In the genomic region with DNA sequence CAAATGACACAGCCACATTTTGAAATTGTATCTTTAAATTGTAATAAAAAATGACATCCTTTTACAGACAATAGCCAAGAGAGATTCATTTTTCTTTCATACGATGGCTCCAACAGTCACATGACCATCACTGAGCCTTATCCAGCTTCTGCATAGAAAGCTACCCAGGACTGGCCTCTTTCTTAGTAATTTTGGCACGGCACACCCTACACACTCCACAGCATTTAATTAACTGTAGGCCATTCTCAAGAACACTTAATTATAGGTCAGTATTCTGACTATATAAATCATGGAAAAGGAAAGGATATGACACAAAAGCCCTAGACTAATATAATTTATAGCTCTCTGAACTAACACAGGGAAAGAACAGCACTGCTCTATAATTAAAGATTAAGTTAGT, we compare ENCODE assay signal across 17 mouse cellular contexts.
DNase-seq lines count a peak whose midpoint lies in the region; ATAC-seq and TF ChIP-seq lines count a peak whose summit lies in the region.
"Had no signal": no experiment of that assay in that cellular context is flagged by ENCODE, and none has a peak within 500 bp of the region (broad histone marks: within the 10 kb centered on the region; RNA-seq: fewer than 3 reads in every experiment).

No protein-coding gene starts in this region.

- no peak overlapping the region for H3K27ac ChIP-seq in hindbrain, embryonic 15.5 days (replicated peaks)
- no peak overlapping the region for H3K27ac ChIP-seq in hindbrain, embryonic 11.5 days (ENCODE audit: low read depth, low read length)
- H3K27ac ChIP-seq in lung, postnatal 0 days (ENCODE audit: low read length): no peak overlapping the region
- H3K27ac ChIP-seq in kidney, embryonic 16.5 days (ENCODE audit: low read length): no peak overlapping the region
- H3K27ac ChIP-seq in intestine, embryonic 16.5 days (ENCODE audit: low read length): no peak overlapping the region
- H3K27ac ChIP-seq: embryonic facial prominence, embryonic 13.5 days; heart, embryonic 10.5 days; macrophage had no signal

- no peaks in the 10 kb centered on the region for H3K4me1 ChIP-seq in hindbrain, embryonic 15.5 days (replicated peaks)
- H3K4me1 ChIP-seq in hindbrain, embryonic 11.5 days (replicated peaks; ENCODE audit: control insufficient read depth, insufficient read depth, low read length): no peaks in the 10 kb centered on the region
- H3K4me1 ChIP-seq in lung, postnatal 0 days (ENCODE audit: insufficient read depth, low read depth, low read length): no peaks in the 10 kb centered on the region
- H3K4me1 ChIP-seq in kidney, embryonic 16.5 days (ENCODE audit: insufficient read depth, low read length): no peaks in the 10 kb centered on the region
- H3K4me1 ChIP-seq in intestine, embryonic 16.5 days (ENCODE audit: control insufficient read depth, insufficient read depth, low read length): 0 out of 2 replicates have a peak, but pooled peaks cover 3% of the 10 kb centered on the region
- H3K4me1 ChIP-seq: heart, embryonic 10.5 days had no signal

- no peaks in the 10 kb centered on the region for H3K36me3 ChIP-seq in hindbrain, embryonic 15.5 days
- H3K36me3 ChIP-seq in hindbrain, embryonic 11.5 days (ENCODE audit: control insufficient read depth, insufficient read depth, low read length): no peaks in the 10 kb centered on the region
- no peaks in the 10 kb centered on the region for H3K36me3 ChIP-seq in lung, postnatal 0 days (ENCODE audit: insufficient read depth, low read length)
- no peaks in the 10 kb centered on the region for H3K36me3 ChIP-seq in kidney, embryonic 16.5 days (ENCODE audit: insufficient read depth, low read length)
- H3K36me3 ChIP-seq in intestine, embryonic 16.5 days (ENCODE audit: control insufficient read depth, insufficient read depth, low read length): no peaks in the 10 kb centered on the region
- H3K36me3 ChIP-seq: embryonic facial prominence, embryonic 13.5 days; heart, embryonic 10.5 days had no signal

- no peaks in the 10 kb centered on the region for H3K27me3 ChIP-seq in hindbrain, embryonic 15.5 days
- no peaks in the 10 kb centered on the region for H3K27me3 ChIP-seq in hindbrain, embryonic 11.5 days (ENCODE audit: control insufficient read depth, insufficient read depth, low read length)
- no peaks in the 10 kb centered on the region for H3K27me3 ChIP-seq in lung, postnatal 0 days (replicated peaks; ENCODE audit: insufficient read depth, low read length)
- H3K27me3 ChIP-seq in kidney, embryonic 16.5 days (ENCODE audit: insufficient read depth, low read length): no peaks in the 10 kb centered on the region
- no peaks in the 10 kb centered on the region for H3K27me3 ChIP-seq in intestine, embryonic 16.5 days (replicated peaks; ENCODE audit: control insufficient read depth, insufficient read depth, low read length)
- H3K27me3 ChIP-seq: embryonic facial prominence, embryonic 13.5 days had no signal

- peak; percentile 71; the same call in 1 of the 2 replicates for ATAC-seq in hindbrain, embryonic 15.5 days (ENCODE audit: low FRiP score, low read depth)
- ATAC-seq in hindbrain, embryonic 11.5 days (ENCODE audit: low FRiP score): no peak
- ATAC-seq in lung, postnatal 0 days: 0 out of 2 replicates have a peak, but pooled peaks have one; percentile 26
- ATAC-seq in kidney, embryonic 16.5 days (ENCODE audit: low FRiP score, low TSS enrichment): peak; percentile 79; the same call in 1 of the 2 replicates
- ATAC-seq in intestine, embryonic 16.5 days: no peak
- ATAC-seq: CD4-positive, CD25-positive, alpha-beta regulatory T cell, adult 4 months had no signal

- TF ChIP-seq CTCF in lung, postnatal 0 days (IDR thresholded peaks at IDR 0.05): no peak

- H3K9me3 ChIP-seq in hindbrain, embryonic 15.5 days: no peaks in the 10 kb centered on the region
- no peaks in the 10 kb centered on the region for H3K9me3 ChIP-seq in hindbrain, embryonic 11.5 days (ENCODE audit: control insufficient read depth, low read length)
- no peaks in the 10 kb centered on the region for H3K9me3 ChIP-seq in lung, postnatal 0 days (ENCODE audit: low read length)
- no peaks in the 10 kb centered on the region for H3K9me3 ChIP-seq in kidney, embryonic 16.5 days (ENCODE audit: low read length)
- no peaks in the 10 kb centered on the region for H3K9me3 ChIP-seq in intestine, embryonic 16.5 days (ENCODE audit: control insufficient read depth, low read length)
- H3K9me3 ChIP-seq: embryonic facial prominence, embryonic 13.5 days; heart, embryonic 10.5 days had no signal

- 52% methylated on average over 2 of the region's 2 CpGs for WGBS in hindbrain, embryonic 15.5 days
- WGBS in hindbrain, embryonic 11.5 days: 70% methylated on average over 2 of the region's 2 CpGs
- WGBS in lung, postnatal 0 days: 40% methylated on average over 2 of the region's 2 CpGs
- 31% methylated on average over 2 of the region's 2 CpGs for WGBS in kidney, embryonic 16.5 days
- 64% methylated on average over 2 of the region's 2 CpGs for WGBS in intestine, embryonic 16.5 days

- TF ChIP-seq EP300 in lung, postnatal 0 days (IDR thresholded peaks at IDR 0.05): no peak

- H3K9ac ChIP-seq in hindbrain, embryonic 15.5 days: no peak overlapping the region
- H3K9ac ChIP-seq in hindbrain, embryonic 11.5 days (ENCODE audit: low read depth, low read length): no peak overlapping the region
- no peak overlapping the region for H3K9ac ChIP-seq in lung, postnatal 0 days (replicated peaks; ENCODE audit: low read depth)
- H3K9ac ChIP-seq in kidney, embryonic 16.5 days (replicated peaks; ENCODE audit: low read length): no peak overlapping the region
- H3K9ac ChIP-seq in intestine, embryonic 16.5 days (ENCODE audit: low read depth, low read length): no peak overlapping the region
- H3K9ac ChIP-seq: embryonic facial prominence, embryonic 13.5 days had no signal

- no peak overlapping the region for H3K4me3 ChIP-seq in hindbrain, embryonic 15.5 days
- no peak overlapping the region for H3K4me3 ChIP-seq in hindbrain, embryonic 11.5 days (ENCODE audit: low read depth, low read length)
- H3K4me3 ChIP-seq in lung, postnatal 0 days (ENCODE audit: low read depth, low read length): no peak overlapping the region
- H3K4me3 ChIP-seq in kidney, embryonic 16.5 days (ENCODE audit: low read length): no peak overlapping the region
- no peak overlapping the region for H3K4me3 ChIP-seq in intestine, embryonic 16.5 days (ENCODE audit: low read length)
- H3K4me3 ChIP-seq: embryonic facial prominence, embryonic 13.5 days; heart, embryonic 10.5 days had no signal

- no peak overlapping the region for H3K4me2 ChIP-seq in hindbrain, embryonic 15.5 days
- H3K4me2 ChIP-seq in hindbrain, embryonic 11.5 days (replicated peaks; ENCODE audit: low read depth, low read length): no peak overlapping the region
- no peak overlapping the region for H3K4me2 ChIP-seq in lung, postnatal 0 days (replicated peaks; ENCODE audit: low read depth, low read length)
- no peak overlapping the region for H3K4me2 ChIP-seq in kidney, embryonic 16.5 days (replicated peaks; ENCODE audit: low read depth, low read length)
- no peak overlapping the region for H3K4me2 ChIP-seq in intestine, embryonic 16.5 days (ENCODE audit: low read depth, low read length)
- H3K4me2 ChIP-seq: embryonic facial prominence, embryonic 13.5 days had no signal

- no peak for DNase-seq in hindbrain, embryonic 11.5 days (ENCODE audit: low spot score)
- DNase-seq in lung, postnatal 0 days (ENCODE audit: low spot score): no peak
- DNase-seq in lung, adult 18-20 months: no peak
- peak; percentile 14 to 43 for DNase-seq in kidney, postnatal 25 days
- DNase-seq in thymus, postnatal 4 days: no peak
- DNase-seq: adrenal gland, postnatal 10 days; cerebellum, adult 2 months; gastrocnemius, postnatal 25 days; right cerebral cortex, adult 18-20 months; thymus, postnatal 25 days had no signal

Comparison
In these comparisons a context has a peak if more than half of its experiments do, and no peak if none do; other contexts are left out.
1. ATAC-seq: peak in hindbrain, embryonic 15.5 days (single experiment), lung, postnatal 0 days (single experiment) and kidney, embryonic 16.5 days (single experiment); none in hindbrain, embryonic 11.5 days (single experiment) and intestine, embryonic 16.5 days (single experiment).
2. DNase-seq: peak in kidney, postnatal 25 days (2 of 2); none in hindbrain, embryonic 11.5 days (single experiment), lung, postnatal 0 days (single experiment), lung, adult 18-20 months (0 of 2) and thymus, postnatal 4 days (single experiment).